Mouse (Mus musculus): ENCODE data around the gene Hdac7.

- no peak for TF ChIP-seq ZKSCAN1 (IDR thresholded peaks at IDR 0.05; ENCODE audit: borderline replicate concordance, low read depth, low read length)
- no peak for TF ChIP-seq MAX (IDR thresholded peaks at IDR 0.05; ENCODE audit: low read length)
- TF ChIP-seq MAFK (IDR thresholded peaks at IDR 0.05; ENCODE audit: insufficient replicate concordance, low read length) = peak; percentile 53; the same call in 1 of the 2 replicates
- no peak for TF ChIP-seq JUND (conservative IDR thresholded peaks at IDR 0.05; ENCODE audit: low read depth, low read length)
- peak; percentile 51 for TF ChIP-seq MEF2A (IDR thresholded peaks at IDR 0.05; ENCODE audit: borderline replicate concordance, low read depth, low read length)
- TF ChIP-seq CTCF (conservative IDR thresholded peaks at IDR 0.05 in 1 of 2, IDR thresholded peaks at IDR 0.05 in 1 of 2; ENCODE audit: low read depth in 2 of 2, low read length in 2 of 2) = no peak
- TF ChIP-seq ZC3H11A (IDR thresholded peaks at IDR 0.05; ENCODE audit: low read depth, low read length) = no peak
- TF ChIP-seq EP300 (IDR thresholded peaks at IDR 0.05; ENCODE audit: low read length) = peak; percentile 81
- TF ChIP-seq TBP (conservative IDR thresholded peaks at IDR 0.05; ENCODE audit: low read depth, low read length) = no peak
- TF ChIP-seq POLR2A (IDR thresholded peaks at IDR 0.05; ENCODE audit: low read depth, low read length) = peak; percentile 38
- TF ChIP-seq USF2 (conservative IDR thresholded peaks at IDR 0.05; ENCODE audit: low read depth, low read length) = no peak
- no peak for TF ChIP-seq NRF1 (IDR thresholded peaks at IDR 0.05; ENCODE audit: low read depth, low read length)
- TF ChIP-seq HCFC1 (IDR thresholded peaks at IDR 0.05; ENCODE audit: low read depth, low read length) = peak; percentile 28; the same call in 1 of the 2 replicates
Measured at GRCm38 (mm10) chr15:97825941-97826587, 18.2 kb downstream of the Hdac7 start.

All from CH12.LX (cell line).